Mouse (Mus musculus): Measurements from ENCODE around the gene Pigu.

GRCm38 (mm10) chr2:155373302-155373701 is 16.1 kb upstream of the Pigu start:
- TF ChIP-seq CTCF (IDR thresholded peaks at IDR 0.05) (no peak), EP300 (IDR thresholded peaks at IDR 0.05) (no peak)
